Mouse (Mus musculus): ENCODE results near the gene Exoc6. TPM values are rescaled to one million over a fixed set of nuclear protein-coding genes. Genes with fewer than 3 reads are reported as not detected.
"Not testable (repeated sequence)": the region's sequence is repeated elsewhere in the genome, so short reads cannot be mapped to it uniquely, and the experiment has no call there.

The Exoc6 gene
- polyA plus RNA-seq, 1 experiment = 8.7 TPM

DNA sequence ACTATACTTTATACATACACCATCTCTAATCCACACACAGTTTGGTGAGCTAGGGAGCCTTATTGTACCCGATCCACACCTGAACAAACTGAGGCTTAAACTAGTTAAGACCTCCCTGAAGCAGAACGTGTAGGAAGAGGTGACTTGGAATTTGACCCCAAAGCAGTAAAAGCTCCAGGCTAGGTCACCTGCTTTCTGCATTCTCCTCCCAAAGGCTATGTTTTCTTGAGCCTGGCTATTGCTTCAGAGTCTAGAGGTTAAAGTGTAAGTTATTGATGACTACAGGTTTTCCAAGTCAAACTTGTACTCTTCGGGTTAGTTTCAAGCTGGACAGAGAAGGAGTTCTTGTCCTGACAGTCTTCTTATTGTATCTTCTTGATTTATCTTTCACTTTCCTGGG is 5.0 kb upstream of the Exoc6 start:
- no peaks in the 10 kb centered on the region for H3K27me3 ChIP-seq (ENCODE audit: control insufficient read depth, insufficient read depth, low read length)
- H3K4me3 ChIP-seq (ENCODE audit: control insufficient read depth, insufficient read depth, low read length) = no peak overlapping the region
- no peaks in the 10 kb centered on the region for H3K4me1 ChIP-seq (replicated peaks; ENCODE audit: control insufficient read depth, insufficient read depth, low read length)
- WGBS = 88% methylated on average over 3 of the region's 3 CpGs
- TF ChIP-seq POLR2A (IDR thresholded peaks at IDR 0.05; ENCODE audit: control insufficient read depth, extremely low read depth, insufficient read depth, low read length, poor library complexity) (no peak), CTCF (IDR thresholded peaks at IDR 0.05; ENCODE audit: borderline replicate concordance, control insufficient read depth, extremely low read depth, insufficient read depth, low read length, poor library complexity) (no peak)
- H3K36me3 ChIP-seq (ENCODE audit: control insufficient read depth, insufficient read depth, low read length) = no peaks in the 10 kb centered on the region
- DNase-seq = no peak
- H3K27ac ChIP-seq (ENCODE audit: control insufficient read depth, insufficient read depth, low read length) = no peak overlapping the region

DNA sequence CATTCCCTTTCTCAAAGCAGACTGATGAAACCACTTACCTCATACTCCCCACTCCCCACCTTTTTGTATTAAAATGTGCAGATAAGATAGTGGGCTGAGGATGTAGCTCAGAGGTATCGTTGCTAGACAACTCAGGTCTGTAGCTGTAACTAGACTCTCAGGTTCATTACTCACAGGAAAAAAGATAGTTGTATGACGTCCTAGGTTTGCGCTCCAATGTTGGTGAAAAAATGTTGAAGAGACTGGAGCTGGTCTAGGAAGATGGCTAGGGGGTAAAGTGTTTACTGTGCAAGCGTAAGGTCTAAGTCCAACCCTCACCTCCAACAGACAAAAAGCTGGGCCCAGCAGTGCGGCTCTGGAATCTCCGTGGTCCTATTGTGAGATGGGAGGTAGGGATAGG is 4.5 kb upstream of the Exoc6 start:
- TF ChIP-seq CTCF (IDR thresholded peaks at IDR 0.05; ENCODE audit: borderline replicate concordance, control insufficient read depth, extremely low read depth, insufficient read depth, low read length, poor library complexity) (no peak), POLR2A (IDR thresholded peaks at IDR 0.05; ENCODE audit: control insufficient read depth, extremely low read depth, insufficient read depth, low read length, poor library complexity) (no peak)
- Histone ChIP-seq H3K27me3 (ENCODE audit: control insufficient read depth, insufficient read depth, low read length) (no peaks in the 10 kb centered on the region), H3K4me3 (ENCODE audit: control insufficient read depth, insufficient read depth, low read length) (no peak overlapping the region), H3K4me1 (replicated peaks; ENCODE audit: control insufficient read depth, insufficient read depth, low read length) (peaks cover 2% of the 10 kb centered on the region; the same call in 1 of the 2 replicates), H3K27ac (ENCODE audit: control insufficient read depth, insufficient read depth, low read length) (no peak overlapping the region), H3K36me3 (ENCODE audit: control insufficient read depth, insufficient read depth, low read length) (no peaks in the 10 kb centered on the region)
- WGBS = 95% methylated on average over 6 of the region's 6 CpGs
- DNase-seq = no peak

DNA sequence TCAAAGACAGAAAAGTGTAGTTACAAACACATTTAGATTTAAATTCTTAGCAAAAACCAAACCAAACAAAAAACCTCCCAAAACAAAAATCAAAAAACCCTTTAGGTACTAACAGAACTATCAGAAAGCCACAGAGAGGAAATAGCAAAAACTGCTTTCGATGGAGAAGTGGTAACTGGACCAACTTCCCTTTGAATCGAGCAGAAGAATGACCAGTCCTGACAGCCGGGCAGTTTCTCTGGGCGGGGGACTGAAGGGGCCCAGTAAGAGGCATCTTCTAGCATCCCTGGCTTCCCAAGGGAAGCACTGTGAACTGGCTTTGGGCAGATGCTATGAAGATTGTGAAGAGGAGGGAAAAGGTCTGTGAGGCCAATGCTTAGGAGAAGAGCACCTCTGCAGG is 3.4 kb upstream of the Exoc6 start:
- no peak overlapping the region for H3K4me3 ChIP-seq (ENCODE audit: control insufficient read depth, insufficient read depth, low read length)
- no peak for DNase-seq
- H3K27me3 ChIP-seq (ENCODE audit: control insufficient read depth, insufficient read depth, low read length) = no peaks in the 10 kb centered on the region
- TF ChIP-seq POLR2A (IDR thresholded peaks at IDR 0.05; ENCODE audit: control insufficient read depth, extremely low read depth, insufficient read depth, low read length, poor library complexity) (no peak), CTCF (IDR thresholded peaks at IDR 0.05; ENCODE audit: borderline replicate concordance, control insufficient read depth, extremely low read depth, insufficient read depth, low read length, poor library complexity) (no peak)
- no peaks in the 10 kb centered on the region for H3K36me3 ChIP-seq (ENCODE audit: control insufficient read depth, insufficient read depth, low read length)
- H3K4me1 ChIP-seq (replicated peaks; ENCODE audit: control insufficient read depth, insufficient read depth, low read length) = peaks cover 3% of the 10 kb centered on the region; the same call in 1 of the 2 replicates
- 22% methylated on average over 4 of the region's 4 CpGs for WGBS
- no peak overlapping the region for H3K27ac ChIP-seq (ENCODE audit: control insufficient read depth, insufficient read depth, low read length)

DNA sequence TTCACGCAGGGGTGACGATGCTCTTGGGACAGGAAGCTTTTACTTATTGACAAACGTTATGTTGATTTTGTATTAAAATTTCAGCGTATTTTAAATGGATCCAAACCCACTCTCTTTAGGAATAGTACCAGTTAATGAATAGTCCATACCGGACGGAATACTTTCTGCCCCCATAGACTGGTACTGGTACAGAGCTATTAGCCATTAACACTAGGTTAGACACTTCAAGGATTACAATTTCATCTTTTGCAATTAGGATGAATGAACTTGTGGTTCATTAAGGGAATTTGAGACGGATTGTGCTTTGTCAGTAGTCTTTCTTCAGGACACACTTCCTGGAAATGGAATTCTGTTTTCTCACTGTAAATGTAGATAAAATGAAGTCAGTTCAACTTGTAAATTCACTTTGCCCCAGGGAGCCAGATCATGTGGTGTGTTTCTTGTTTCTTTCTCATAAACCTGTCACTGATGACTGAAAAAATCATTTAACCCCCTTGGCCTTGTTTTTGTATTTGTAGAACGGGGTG is 885 bp downstream of the Exoc6 start:
- WGBS = 10% methylated on average over 8 of the region's 8 CpGs
- peak overlapping the region; percentile 88 for H3K4me3 ChIP-seq (ENCODE audit: control insufficient read depth, insufficient read depth, low read length)
- DNase-seq = no peak
- peaks cover 3% of the 10 kb centered on the region; the same call in 1 of the 2 replicates for H3K4me1 ChIP-seq (replicated peaks; ENCODE audit: control insufficient read depth, insufficient read depth, low read length)
- no peaks in the 10 kb centered on the region for H3K27me3 ChIP-seq (ENCODE audit: control insufficient read depth, insufficient read depth, low read length)
- no peak overlapping the region for H3K27ac ChIP-seq (ENCODE audit: control insufficient read depth, insufficient read depth, low read length)
- H3K36me3 ChIP-seq (ENCODE audit: control insufficient read depth, insufficient read depth, low read length) = no peaks in the 10 kb centered on the region
- TF ChIP-seq POLR2A (IDR thresholded peaks at IDR 0.05; ENCODE audit: control insufficient read depth, extremely low read depth, insufficient read depth, low read length, poor library complexity) (no peak), CTCF (IDR thresholded peaks at IDR 0.05; ENCODE audit: borderline replicate concordance, control insufficient read depth, extremely low read depth, insufficient read depth, low read length, poor library complexity) (no peak)

DNA sequence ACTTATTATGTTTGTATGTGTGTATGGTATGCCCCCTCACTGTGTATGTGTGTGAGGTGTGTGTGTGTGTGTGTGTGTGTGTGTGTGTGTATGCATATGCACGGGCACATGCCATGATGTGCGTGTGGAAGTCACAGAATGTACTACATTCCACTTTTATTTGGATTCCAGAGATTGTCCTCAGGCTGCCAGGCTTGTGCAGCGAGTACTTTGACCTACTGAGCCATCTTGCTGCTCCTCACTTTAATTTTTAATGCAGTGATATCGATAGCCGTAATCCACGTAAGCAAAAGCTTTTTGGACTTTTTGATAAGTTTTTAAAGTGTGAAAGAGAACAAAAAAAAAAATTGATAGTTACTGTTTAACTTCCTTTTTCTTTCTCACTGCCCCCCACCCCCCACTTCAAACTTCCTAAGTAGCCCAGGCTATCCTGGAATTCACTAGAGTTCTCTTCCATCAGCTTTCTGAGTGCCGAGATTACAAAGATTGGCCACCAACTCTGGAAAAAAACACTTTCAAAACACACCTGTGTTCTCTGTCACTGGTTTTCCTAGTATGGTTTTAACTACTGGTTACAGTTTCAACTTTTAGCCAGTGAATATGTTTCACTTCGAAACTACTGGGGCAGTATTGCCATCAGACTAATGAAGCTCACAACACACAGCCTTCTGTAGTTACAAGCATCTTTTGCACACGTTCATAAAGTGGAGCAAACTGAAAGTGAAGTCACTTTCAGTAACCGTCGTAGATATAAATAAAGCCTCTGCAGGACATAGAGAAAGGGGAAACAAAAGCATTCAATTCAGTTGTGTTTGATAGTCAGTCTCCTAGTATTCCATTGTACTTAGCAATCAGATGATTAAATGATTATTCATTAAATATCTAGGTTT is 3.4 kb downstream of the Exoc6 start:
- Histone ChIP-seq H3K27me3 (ENCODE audit: control insufficient read depth, insufficient read depth, low read length) (no peaks in the 10 kb centered on the region), H3K4me3 (ENCODE audit: control insufficient read depth, insufficient read depth, low read length) (no peak overlapping the region), H3K4me1 (replicated peaks; ENCODE audit: control insufficient read depth, insufficient read depth, low read length) (peaks cover 3% of the 10 kb centered on the region; the same call in 1 of the 2 replicates), H3K27ac (ENCODE audit: control insufficient read depth, insufficient read depth, low read length) (no peak overlapping the region), H3K36me3 (ENCODE audit: control insufficient read depth, insufficient read depth, low read length) (no peaks in the 10 kb centered on the region)
- WGBS = 49% methylated on average over 11 of the region's 11 CpGs
- no peak for DNase-seq
- TF ChIP-seq CTCF (IDR thresholded peaks at IDR 0.05; ENCODE audit: borderline replicate concordance, control insufficient read depth, extremely low read depth, insufficient read depth, low read length, poor library complexity) (no peak), POLR2A (IDR thresholded peaks at IDR 0.05; ENCODE audit: control insufficient read depth, extremely low read depth, insufficient read depth, low read length, poor library complexity) (no peak)

DNA sequence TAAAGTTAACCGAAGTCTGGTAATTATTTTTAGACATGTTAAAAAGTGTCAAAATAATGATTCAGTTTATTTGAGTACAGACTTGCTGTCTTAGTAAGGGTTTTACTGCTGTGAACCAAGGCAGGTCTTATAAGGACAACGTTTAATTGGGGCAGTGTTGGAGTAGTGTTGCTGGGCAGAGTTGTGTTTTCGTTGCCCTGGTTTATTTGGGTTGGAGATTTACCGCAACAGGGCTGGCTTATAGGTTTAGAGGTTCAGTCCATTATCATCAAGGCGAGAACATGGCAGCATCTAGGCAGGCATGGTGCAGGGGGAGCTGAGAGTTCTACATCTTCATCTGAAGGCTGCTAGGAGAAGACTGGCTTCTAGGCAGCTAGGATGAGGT is 4.0 kb downstream of the Exoc6 start:
- not testable (repeated sequence) for DNase-seq; H3K27ac ChIP-seq (ENCODE audit: control insufficient read depth, insufficient read depth, low read length); H3K36me3 ChIP-seq (ENCODE audit: control insufficient read depth, insufficient read depth, low read length); H3K4me3 ChIP-seq (ENCODE audit: control insufficient read depth, insufficient read depth, low read length); H3K27me3 ChIP-seq (ENCODE audit: control insufficient read depth, insufficient read depth, low read length); H3K4me1 ChIP-seq (replicated peaks; ENCODE audit: control insufficient read depth, insufficient read depth, low read length)
- WGBS = 67% methylated on average over 5 of the region's 5 CpGs
